Mouse (Mus musculus) small intestine, adult 2 months (tissue): ENCODE data around the gene Wnt10b.

Experiments
- CTCF ChIP-seq: fragments of 200-500 bp; IDR thresholded peaks from 2 replicates; pipeline ENCODE4 v1.5.1; 2012; ENCODE audit warnings: low read depth, mild to moderate bottlenecking, control low read depth, inconsistent platforms, low read length, moderate library complexity, mixed read lengths; ENCODE audit not compliant: insufficient replicate concordance, insufficient read length; ENCODE audit errors: extremely low read depth
- POLR2A ChIP-seq: fragments of 200-500 bp; IDR thresholded peaks from 2 replicates; pipeline ENCODE4 v1.6.1; 2012; ENCODE audit warnings: low read depth, mild to moderate bottlenecking, control low read depth, inconsistent platforms, low read length, moderate library complexity

- TF ChIP-seq CTCF (no peak), POLR2A (no peak)
These were observed 31.4 kb upstream of the Wnt10b start, which contains the start of gene Ddn for GRCm38 (mm10) chr15:98809390-98809789.
